Mouse (Mus musculus) kidney, embryonic 14.5 days (tissue): ENCODE measurements around the gene B3gnt2. TPM values are rescaled to one million over a fixed set of nuclear protein-coding genes. Genes with fewer than 3 reads are reported as not detected.
A peak's percentile ranks its signal among the peaks of the same experiment; 100 is the strongest.

Experiments
- ATAC-seq: fragments of 200-750 bp; cut with Nextera tagmentation; 2 replicates; pipeline ENCODE4 v1.8.0; 2017; ENCODE audit warnings: moderate number of reproducible peaks, mild to moderate bottlenecking, moderate TSS enrichment, moderate library complexity; ENCODE audit not compliant: low FRiP score, low TSS enrichment
- H3K27ac ChIP-seq: fragments of 300-500 bp; sonication (generic); 2 replicates; pipeline ENCODE4 v1.5.1; 2014; ENCODE audit warnings: low read depth, mild to moderate bottlenecking, low read length, moderate library complexity, mixed read lengths
- H3K27me3 ChIP-seq: fragments of 300-500 bp; sonication (generic); 2 replicates; pipeline ENCODE4 v1.6.1; 2014; ENCODE audit warnings: mild to moderate bottlenecking, low read length; ENCODE audit not compliant: control insufficient read depth, insufficient read depth
- H3K36me3 ChIP-seq: fragments of 300-500 bp; sonication (generic); 2 replicates; pipeline ENCODE4 v1.6.1; 2014; ENCODE audit warnings: low read length, mixed read lengths; ENCODE audit not compliant: control insufficient read depth, insufficient read depth
- H3K4me1 ChIP-seq: fragments of 300-500 bp; sonication (generic); 2 replicates; pipeline ENCODE4 v1.6.1; 2014; ENCODE audit warnings: low read length, mixed read lengths; ENCODE audit not compliant: control insufficient read depth, insufficient read depth
- H3K4me2 ChIP-seq: fragments of 300-500 bp; sonication (generic); replicated peaks from 2 replicates; pipeline ENCODE4 v1.6.1; 2014; ENCODE audit warnings: low read depth, mild to moderate bottlenecking, low read length
- H3K4me3 ChIP-seq: fragments of 300-500 bp; sonication (generic); 2 replicates; pipeline ENCODE4 v1.5.1; 2014; ENCODE audit warnings: mild to moderate bottlenecking, low read length
- H3K9ac ChIP-seq: fragments of 300-500 bp; sonication (generic); 2 replicates; pipeline ENCODE4 v1.6.1; 2014; ENCODE audit warnings: low read depth, mild to moderate bottlenecking, low read length, moderate library complexity
- H3K9me3 ChIP-seq: fragments of 300-500 bp; sonication (generic); 2 replicates; pipeline ENCODE4 v1.6.1; 2016; ENCODE audit warnings: low read length; ENCODE audit not compliant: control insufficient read depth
- WGBS: fragments of 180-500 bp; shearing (Covaris S2); extraction: QIAGEN DNeasy Blood & Tissue Kit; methylation state at CpG from one replicate; pipeline ENCODE4 v1.1.7; 2014; 5-methylcytosine and 5-hydroxymethylcytosine counted together
- polyA plus RNA-seq: library from polyadenylated mRNA; unstranded; fragments of >200 nt; fragmentation: Nextera tagmentation; extraction: Ambion mirVana; gene quantifications from 2 replicates; pipeline ENCODE4 v1.2.1, GENCODE M21; 2014

B3gnt2 gene
- polyA plus RNA-seq, 1 experiment from 2014 or later = 9.1 TPM

GRCm38 (mm10) chr11:22864305-22865060, 3.7 kb upstream of the B3gnt2 start:
- peaks cover 5% of the 10 kb centered on the region; the same call in 1 of the 2 replicates for H3K4me1 ChIP-seq
- H3K9ac ChIP-seq = no peak overlapping the region
- ATAC-seq = no peak
- H3K36me3 ChIP-seq = no peaks in the 10 kb centered on the region
- no peak overlapping the region for H3K4me3 ChIP-seq
- H3K27ac ChIP-seq = no peak overlapping the region
- no peak overlapping the region for H3K4me2 ChIP-seq
- no peaks in the 10 kb centered on the region for H3K9me3 ChIP-seq
- H3K27me3 ChIP-seq = peaks cover 5% of the 10 kb centered on the region; the same call in 1 of the 2 replicates
- 66% methylated on average over 8 of the region's 8 CpGs for WGBS

GRCm38 (mm10) chr11:22863581-22863980, 2.8 kb upstream of the B3gnt2 start:
- Histone ChIP-seq H3K4me3 (no peak overlapping the region), H3K27me3 (peaks cover 10% of the 10 kb centered on the region; the same call in 1 of the 2 replicates), H3K4me2 (no peak overlapping the region), H3K9ac (no peak overlapping the region), H3K9me3 (no peaks in the 10 kb centered on the region), H3K36me3 (no peaks in the 10 kb centered on the region), H3K4me1 (peaks cover 9% of the 10 kb centered on the region), H3K27ac (no peak overlapping the region)
- ATAC-seq = no peak
- WGBS = 53% methylated on average over 4 of the region's 4 CpGs

- Histone ChIP-seq H3K27me3 (peaks cover 14% of the 10 kb centered on the region; the same call in 1 of the 2 replicates), H3K36me3 (no peaks in the 10 kb centered on the region), H3K4me2 (no peak overlapping the region), H3K9me3 (no peaks in the 10 kb centered on the region), H3K4me1 (peaks cover 15% of the 10 kb centered on the region), H3K27ac (no peak overlapping the region), H3K4me3 (no peak overlapping the region), H3K9ac (no peak overlapping the region)
- WGBS = 52% methylated on average over 4 of the region's 4 CpGs
- ATAC-seq = no peak
Measured at GRCm38 (mm10) chr11:22861315-22861714, 554 bp upstream of the B3gnt2 start.

DNA sequence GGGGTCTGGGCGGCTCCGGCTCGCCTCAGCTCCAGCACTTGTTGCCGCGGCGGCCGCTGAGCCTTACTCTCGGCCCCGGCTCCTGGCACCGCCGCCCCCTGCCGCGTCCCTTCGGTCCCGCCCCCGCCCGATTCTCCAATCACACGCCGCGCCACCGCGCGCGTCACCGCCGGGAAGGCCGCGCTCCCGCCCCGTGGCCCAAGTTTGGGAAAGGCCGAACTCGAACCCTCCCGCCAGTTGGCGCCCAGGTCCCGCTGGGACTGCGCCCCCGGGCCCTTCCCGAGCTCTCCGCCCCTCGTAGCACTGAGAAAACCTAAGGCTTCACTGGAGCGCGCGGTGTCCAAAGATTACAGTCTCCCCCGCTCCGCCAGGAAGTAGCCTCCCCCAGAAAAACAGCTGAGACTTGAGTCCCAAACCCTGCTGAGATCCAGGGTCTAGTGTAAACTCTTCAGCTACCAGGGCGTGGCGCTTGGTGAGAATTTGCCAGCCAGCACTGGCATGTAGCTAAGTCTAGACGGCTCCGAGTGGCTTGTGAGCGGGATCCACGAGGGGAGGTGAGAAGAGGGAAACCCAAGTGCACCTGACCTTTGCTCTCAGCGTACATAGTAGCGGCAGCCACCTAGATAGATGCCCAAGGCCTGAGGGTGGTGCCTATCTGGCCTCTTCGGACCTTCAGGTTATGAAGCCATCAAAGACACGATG, 977 bp downstream of the B3gnt2 start:
- Histone ChIP-seq H3K36me3 (no peaks in the 10 kb centered on the region), H3K27me3 (peaks cover 14% of the 10 kb centered on the region; the same call in 1 of the 2 replicates), H3K9ac (peak overlapping the region; percentile 74), H3K9me3 (no peaks in the 10 kb centered on the region), H3K4me1 (peaks cover 15% of the 10 kb centered on the region), H3K4me2 (peak overlapping the region; percentile 95), H3K27ac (peak overlapping the region; percentile 2; the same call in 1 of the 2 replicates), H3K4me3 (peak overlapping the region; percentile 77)
- under 1% methylated on average over 47 of the region's 55 CpGs for WGBS
- ATAC-seq = peak; percentile 92

- Histone ChIP-seq H3K9me3 (no peaks in the 10 kb centered on the region), H3K27ac (peak overlapping the region; percentile 2; the same call in 1 of the 2 replicates), H3K4me2 (peak overlapping the region; percentile 95), H3K9ac (peak overlapping the region; percentile 74), H3K27me3 (peaks cover 14% of the 10 kb centered on the region; the same call in 1 of the 2 replicates), H3K4me1 (peaks cover 15% of the 10 kb centered on the region), H3K4me3 (peak overlapping the region; percentile 77), H3K36me3 (no peaks in the 10 kb centered on the region)
- ATAC-seq = peak; percentile 77
- 0% methylated on average over 19 of the region's 41 CpGs for WGBS
Measured at GRCm38 (mm10) chr11:22859301-22859632, 1.5 kb downstream of the B3gnt2 start.

DNA sequence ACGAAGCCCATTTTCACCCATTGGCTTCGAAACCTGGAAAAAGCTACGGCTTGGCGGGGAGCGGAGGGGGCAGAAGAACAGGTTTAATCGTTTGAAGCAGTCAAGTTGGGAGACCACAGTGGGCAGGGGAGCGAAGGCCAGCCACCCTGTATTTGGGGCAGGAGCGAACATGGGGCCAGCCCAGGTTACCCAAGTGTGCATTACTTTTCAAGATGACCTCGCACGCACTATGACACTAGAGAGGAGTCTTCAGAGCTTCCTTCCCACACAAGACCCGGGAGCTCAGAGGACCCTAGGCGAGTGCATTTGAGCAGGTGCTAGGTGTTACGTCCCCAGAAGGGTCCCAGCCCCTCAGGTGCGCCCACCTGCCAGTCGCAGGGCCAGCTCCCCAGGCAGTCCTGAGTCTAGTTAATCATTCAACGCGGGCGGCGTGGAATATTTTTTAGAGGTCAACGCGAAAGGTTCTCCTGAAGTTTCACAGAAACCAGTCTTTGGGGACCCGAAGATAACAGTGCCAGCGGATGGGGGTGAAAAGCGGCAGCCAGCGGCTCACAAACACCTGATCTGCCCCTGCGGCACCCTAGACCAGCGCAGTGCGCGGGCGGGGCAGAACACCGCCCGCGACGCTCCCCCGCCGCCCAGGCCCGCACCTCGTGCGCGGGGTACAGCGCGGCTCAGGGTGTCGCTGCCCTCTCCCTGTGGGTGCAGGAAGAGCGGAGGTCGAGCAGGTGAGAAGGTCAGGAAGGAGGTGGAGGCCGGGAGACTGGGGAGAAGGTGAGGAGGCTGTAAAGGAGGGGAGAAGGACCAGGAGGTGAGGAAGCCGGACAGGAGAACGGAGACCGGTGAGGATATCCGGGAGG, 2.1 kb downstream of the B3gnt2 start:
- peak overlapping the region; percentile 95 for H3K4me2 ChIP-seq
- peak overlapping the region; percentile 74 for H3K9ac ChIP-seq
- H3K4me1 ChIP-seq = peaks cover 15% of the 10 kb centered on the region
- H3K27ac ChIP-seq = peak overlapping the region; percentile 2; the same call in 1 of the 2 replicates
- H3K9me3 ChIP-seq = no peaks in the 10 kb centered on the region
- whole genome bisulfite sequencing = 2% methylated on average over 50 of the region's 50 CpGs
- no peaks in the 10 kb centered on the region for H3K36me3 ChIP-seq
- peaks cover 14% of the 10 kb centered on the region; the same call in 1 of the 2 replicates for H3K27me3 ChIP-seq
- peak overlapping the region; percentile 77 for H3K4me3 ChIP-seq
- ATAC-seq = peak; percentile 12

DNA sequence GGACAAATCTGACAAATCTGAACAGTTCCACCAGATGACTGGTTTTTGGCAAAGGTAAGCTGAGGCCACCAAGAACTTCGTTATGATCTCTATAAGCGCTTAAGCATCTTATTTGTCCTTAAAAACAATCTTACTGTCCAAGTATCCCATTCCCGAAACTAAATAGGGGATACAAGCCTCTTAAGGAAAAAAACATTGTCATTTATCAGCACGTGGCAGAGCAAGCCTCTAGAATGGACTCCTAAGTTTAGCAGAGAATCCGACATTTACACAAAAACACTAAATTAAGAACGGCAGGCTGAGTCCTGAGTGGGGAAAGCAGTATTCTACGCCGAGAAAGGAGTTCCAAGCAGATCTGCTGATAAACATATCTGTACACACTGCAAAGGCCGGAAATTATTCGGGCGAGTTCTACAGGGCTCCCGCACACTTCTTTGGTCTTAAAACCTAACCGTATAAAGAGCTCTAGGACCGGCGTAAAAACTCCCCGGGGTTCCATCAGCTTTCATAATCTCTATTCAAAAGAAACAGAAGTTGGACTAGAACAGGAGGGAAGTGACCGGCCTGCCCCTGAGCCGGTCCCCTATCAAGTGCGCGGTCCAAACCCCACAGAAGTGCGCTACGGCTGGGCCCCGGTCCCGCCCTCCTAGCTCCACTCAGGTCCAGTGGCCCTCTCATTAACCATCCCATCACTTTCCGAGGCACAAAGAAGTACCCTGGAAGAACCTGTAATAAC, 2.9 kb downstream of the B3gnt2 start:
- H3K4me1 ChIP-seq = peaks cover 15% of the 10 kb centered on the region
- H3K4me3 ChIP-seq = peak overlapping the region; percentile 77
- peaks cover 9% of the 10 kb centered on the region; the same call in 1 of the 2 replicates for H3K27me3 ChIP-seq
- no peak overlapping the region for H3K27ac ChIP-seq
- no peak for ATAC-seq
- WGBS = 16% methylated on average over 25 of the region's 25 CpGs
- H3K4me2 ChIP-seq = peak overlapping the region; percentile 95
- no peaks in the 10 kb centered on the region for H3K9me3 ChIP-seq
- H3K9ac ChIP-seq = peak overlapping the region; percentile 74
- H3K36me3 ChIP-seq = no peaks in the 10 kb centered on the region

- WGBS = 77% methylated on average over 5 of the region's 5 CpGs
- Histone ChIP-seq H3K36me3 (no peaks in the 10 kb centered on the region), H3K9ac (no peak overlapping the region), H3K4me2 (peak overlapping the region; percentile 95; the same call in 1 of the 2 replicates), H3K9me3 (no peaks in the 10 kb centered on the region), H3K27ac (no peak overlapping the region), H3K4me3 (no peak overlapping the region), H3K27me3 (peaks cover 9% of the 10 kb centered on the region; the same call in 1 of the 2 replicates), H3K4me1 (peaks cover 15% of the 10 kb centered on the region)
- no peak for ATAC-seq
Measured at GRCm38 (mm10) chr11:22857106-22857704, 3.6 kb downstream of the B3gnt2 start.
